Mouse (Mus musculus) common myeloid progenitor, adult 5-6 weeks (primary cell): Measurements from ENCODE around the gene Ffar3. TPM values are rescaled to one million over a fixed set of nuclear protein-coding genes. Genes with fewer than 3 reads are reported as not detected.
"Not testable (repeated sequence)": the region's sequence is repeated elsewhere in the genome, so short reads cannot be mapped to it uniquely, and the experiment has no call there.

Experiments used
- ATAC-seq: replicated peaks from 2 replicates; pipeline ENCODE4 v1.8.0; 2016; ENCODE audit warnings: low read depth, mild to moderate bottlenecking, moderate TSS enrichment, inconsistent platforms; ENCODE audit not compliant: poor library complexity, severe bottlenecking
- total RNA-seq: library from RNA; stranded (forward); fragments of 200-1000, 187-1606 nt; gene quantifications from 2 replicates; pipeline ENCODE4 v1.2.3, GENCODE M21; 2017

Ffar3 gene
- total RNA-seq, 1 experiment from 2014 or later, result not detected

- no peak for ATAC-seq
Measured at GRCm38 (mm10) chr7:30847386-30847785, 8.6 kb downstream of the Ffar3 start.

- no peak for ATAC-seq
Measured at GRCm38 (mm10) chr7:30846505-30847053, 9.4 kb downstream of the Ffar3 start.

GRCm38 (mm10) chr7:30844676-30845297 lies 11.2 kb downstream of the Ffar3 start:
- no peak for ATAC-seq

GRCm38 (mm10) chr7:30842092-30842491 lies 13.9 kb downstream of the Ffar3 start:
- peak; percentile 91 for ATAC-seq

- ATAC-seq, result no peak
Measured at GRCm38 (mm10) chr7:30841379-30841778, 14.6 kb downstream of the Ffar3 start.

GRCm38 (mm10) chr7:30840306-30840705 lies 15.7 kb downstream of the Ffar3 start:
- ATAC-seq, result no peak

- no peak for ATAC-seq
Measured at GRCm38 (mm10) chr7:30837277-30837676, 18.7 kb downstream of the Ffar3 start.

- ATAC-seq, result 0 out of 2 replicates have a peak, but pooled peaks have one; percentile 11
Measured at GRCm38 (mm10) chr7:30832684-30833083, 23.3 kb downstream of the Ffar3 start.

GRCm38 (mm10) chr7:30832261-30832660 lies 23.7 kb downstream of the Ffar3 start:
- ATAC-seq, result peak; percentile 69

- ATAC-seq, result no peak
Measured at GRCm38 (mm10) chr7:30829428-30829827, 26.6 kb downstream of the Ffar3 start.

GRCm38 (mm10) chr7:30828871-30829270 lies 27.1 kb downstream of the Ffar3 start:
- not testable (repeated sequence) for ATAC-seq

GRCm38 (mm10) chr7:30826660-30827059 lies 29.3 kb downstream of the Ffar3 start:
- ATAC-seq, result no peak

- ATAC-seq, result no peak
Measured at GRCm38 (mm10) chr7:30824306-30824705, 31.7 kb downstream of the Ffar3 start.

- no peak for ATAC-seq
Measured at GRCm38 (mm10) chr7:30823675-30824074, 32.3 kb downstream of the Ffar3 start, which contains the start of gene Ffar2. TSS of gene Ffar2 (minus strand) at chr7:30823775.

GRCm38 (mm10) chr7:30821532-30821931 lies 34.4 kb downstream of the Ffar3 start:
- no peak; the same call in 1 of the 2 replicates for ATAC-seq

GRCm38 (mm10) chr7:30820854-30821445 lies 35.0 kb downstream of the Ffar3 start:
- ATAC-seq, result peak; percentile 50

- ATAC-seq, result 0 out of 2 replicates have a peak, but pooled peaks have one; percentile 12
Measured at GRCm38 (mm10) chr7:30820131-30820530, 35.8 kb downstream of the Ffar3 start.

GRCm38 (mm10) chr7:30812291-30812807 lies 43.6 kb downstream of the Ffar3 start:
- peak; percentile 79 for ATAC-seq

GRCm38 (mm10) chr7:30811757-30812290 lies 44.2 kb downstream of the Ffar3 start:
- peak; percentile 84 for ATAC-seq

GRCm38 (mm10) chr7:30810319-30810718 lies 45.7 kb downstream of the Ffar3 start:
- no peak for ATAC-seq

- peak; percentile 77 for ATAC-seq
Measured at GRCm38 (mm10) chr7:30805924-30806323, 50.1 kb downstream of the Ffar3 start.
